Mouse (Mus musculus) stomach, embryonic 15.5 days (tissue): Measurements from ENCODE around the gene Eml6. TPM values are rescaled to one million over a fixed set of nuclear protein-coding genes. Genes with fewer than 3 reads are reported as not detected.
"Not testable (repeated sequence)": the region's sequence is repeated elsewhere in the genome, so short reads cannot be mapped to it uniquely, and the experiment has no call there.

ENCODE experiments used
- ATAC-seq: fragments of 200-750 bp; cut with Nextera tagmentation; 2 replicates; pipeline ENCODE4 v1.8.0; 2017; ENCODE audit warnings: low read depth, moderate number of reproducible peaks, moderate TSS enrichment; ENCODE audit not compliant: insufficient read depth, low FRiP score
- H3K27ac ChIP-seq: fragments of 300-500 bp; sonication (generic); 2 replicates; pipeline ENCODE4 v1.5.1; 2015; ENCODE audit warnings: mild to moderate bottlenecking, inconsistent platforms
- H3K27me3 ChIP-seq: fragments of 300-500 bp; sonication (generic); replicated peaks from 2 replicates; pipeline ENCODE4 v1.6.1; 2015; ENCODE audit warnings: inconsistent platforms
- H3K36me3 ChIP-seq: fragments of 300-500 bp; sonication (generic); 2 replicates; pipeline ENCODE4 v1.6.1; 2015; ENCODE audit warnings: inconsistent platforms
- H3K4me1 ChIP-seq: fragments of 300-500 bp; sonication (generic); 2 replicates; pipeline ENCODE4 v1.6.1; 2015; ENCODE audit warnings: inconsistent platforms
- H3K4me2 ChIP-seq: fragments of 300-500 bp; sonication (generic); 2 replicates; pipeline ENCODE4 v1.6.1; 2015; ENCODE audit warnings: mild to moderate bottlenecking, inconsistent platforms
- H3K4me3 ChIP-seq: fragments of 300-500 bp; sonication (generic); replicated peaks from 2 replicates; pipeline ENCODE4 v1.5.1; 2015; ENCODE audit warnings: inconsistent platforms
- H3K9ac ChIP-seq: fragments of 300-500 bp; sonication (generic); 2 replicates; pipeline ENCODE4 v1.6.1; 2015; ENCODE audit warnings: inconsistent platforms
- H3K9me3 ChIP-seq: fragments of 300-500 bp; sonication (generic); 2 replicates; pipeline ENCODE4 v1.6.1; 2016; ENCODE audit warnings: inconsistent platforms
- WGBS: fragments of 180-500 bp; shearing (Covaris S2); methylation state at CpG from one replicate; pipeline ENCODE4 v1.1.7; 2015; 5-methylcytosine and 5-hydroxymethylcytosine counted together
- polyA plus RNA-seq: library from polyadenylated mRNA; unstranded; fragments of >200 nt; fragmentation: Nextera tagmentation; extraction: Ambion mirVana; gene quantifications from 2 replicates; pipeline ENCODE4 v1.2.1, GENCODE M21; 2015

The Eml6 gene
- polyA plus RNA-seq, 1 experiment from 2014 or later = 0.65 TPM

GRCm38 (mm10) chr11:29885160-29885559 is 140.7 kb downstream of the Eml6 start:
- 0 out of 2 replicates have a peak, but pooled peaks have one; percentile 47 for ATAC-seq
- WGBS = 0% methylated on average over 1 of the region's 1 CpGs

GRCm38 (mm10) chr11:29884355-29884754 is 141.5 kb downstream of the Eml6 start:
- Histone ChIP-seq H3K9ac (no peak overlapping the region), H3K4me3 (no peak overlapping the region), H3K27ac (no peak overlapping the region), H3K9me3 (no peaks in the 10 kb centered on the region), H3K27me3 (no peaks in the 10 kb centered on the region), H3K4me1 (no peaks in the 10 kb centered on the region), H3K36me3 (no peaks in the 10 kb centered on the region), H3K4me2 (no peak overlapping the region)
- no peak for ATAC-seq
- WGBS = 80% methylated on average over 1 of the region's 1 CpGs

More at GRCm38 (mm10) chr11:29885160-29885559, 140.7 kb downstream of the Eml6 start:
- Histone ChIP-seq H3K9me3 (no peaks in the 10 kb centered on the region), H3K27ac (no peak overlapping the region), H3K9ac (no peak overlapping the region), H3K4me1 (no peaks in the 10 kb centered on the region), H3K4me3 (no peak overlapping the region), H3K27me3 (no peaks in the 10 kb centered on the region), H3K36me3 (no peaks in the 10 kb centered on the region), H3K4me2 (no peak overlapping the region)

GRCm38 (mm10) chr11:29883024-29883423 is 142.8 kb downstream of the Eml6 start:
- no peaks in the 10 kb centered on the region for H3K9me3 ChIP-seq
- no peak overlapping the region for H3K4me2 ChIP-seq
- no peak overlapping the region for H3K27ac ChIP-seq
- ATAC-seq = no peak
- no peaks in the 10 kb centered on the region for H3K4me1 ChIP-seq
- WGBS = 74% methylated on average over 4 of the region's 4 CpGs
- H3K4me3 ChIP-seq = no peak overlapping the region
- no peak overlapping the region for H3K9ac ChIP-seq
- H3K36me3 ChIP-seq = no peaks in the 10 kb centered on the region
- no peaks in the 10 kb centered on the region for H3K27me3 ChIP-seq

- WGBS = 83% methylated on average over 2 of the region's 2 CpGs
- Histone ChIP-seq H3K4me3 (no peak overlapping the region), H3K27ac (no peak overlapping the region), H3K4me1 (no peaks in the 10 kb centered on the region), H3K4me2 (no peak overlapping the region), H3K9ac (no peak overlapping the region), H3K36me3 (no peaks in the 10 kb centered on the region), H3K9me3 (no peaks in the 10 kb centered on the region), H3K27me3 (no peaks in the 10 kb centered on the region)
- ATAC-seq = no peak
Observed at GRCm38 (mm10) chr11:29879641-29880040, 146.2 kb downstream of the Eml6 start.

GRCm38 (mm10) chr11:29877981-29878380 is 147.9 kb downstream of the Eml6 start:
- Histone ChIP-seq H3K4me3 (no peak overlapping the region), H3K9ac (no peak overlapping the region), H3K9me3 (no peaks in the 10 kb centered on the region), H3K27me3 (no peaks in the 10 kb centered on the region), H3K4me1 (no peaks in the 10 kb centered on the region), H3K36me3 (no peaks in the 10 kb centered on the region), H3K27ac (no peak overlapping the region), H3K4me2 (no peak overlapping the region)
- whole genome bisulfite sequencing = 90% methylated on average over 1 of the region's 1 CpGs
- ATAC-seq = no peak

GRCm38 (mm10) chr11:29877280-29877679 is 148.6 kb downstream of the Eml6 start:
- H3K9me3 ChIP-seq = no peaks in the 10 kb centered on the region
- no peak overlapping the region for H3K4me3 ChIP-seq
- H3K27ac ChIP-seq = no peak overlapping the region
- ATAC-seq = no peak
- WGBS = 65% methylated on average over 3 of the region's 3 CpGs
- H3K4me2 ChIP-seq = no peak overlapping the region
- no peak overlapping the region for H3K9ac ChIP-seq
- H3K36me3 ChIP-seq = no peaks in the 10 kb centered on the region
- no peaks in the 10 kb centered on the region for H3K4me1 ChIP-seq
- no peaks in the 10 kb centered on the region for H3K27me3 ChIP-seq

GRCm38 (mm10) chr11:29874781-29875180 is 151.1 kb downstream of the Eml6 start:
- not testable (repeated sequence) for H3K4me3 ChIP-seq, H3K4me1 ChIP-seq, H3K9ac ChIP-seq, H3K27me3 ChIP-seq, H3K27ac ChIP-seq, ATAC-seq, H3K9me3 ChIP-seq, H3K4me2 ChIP-seq, H3K36me3 ChIP-seq
- 71% methylated on average over 1 of the region's 1 CpGs for WGBS

- Histone ChIP-seq H3K9ac (no peak overlapping the region), H3K4me3 (no peak overlapping the region), H3K36me3 (no peaks in the 10 kb centered on the region), H3K4me1 (no peaks in the 10 kb centered on the region), H3K4me2 (no peak overlapping the region), H3K27ac (no peak overlapping the region), H3K9me3 (no peaks in the 10 kb centered on the region), H3K27me3 (no peaks in the 10 kb centered on the region)
- ATAC-seq = no peak
- 88% methylated on average over 2 of the region's 2 CpGs for WGBS
Observed at GRCm38 (mm10) chr11:29870174-29870573, 155.7 kb downstream of the Eml6 start.

GRCm38 (mm10) chr11:29864269-29864668 is 161.6 kb downstream of the Eml6 start:
- H3K4me3 ChIP-seq = no peak overlapping the region
- H3K9ac ChIP-seq = no peak overlapping the region
- H3K27ac ChIP-seq = no peak overlapping the region
- no peaks in the 10 kb centered on the region for H3K4me1 ChIP-seq
- no peaks in the 10 kb centered on the region for H3K9me3 ChIP-seq
- no peak overlapping the region for H3K4me2 ChIP-seq
- no peak for ATAC-seq
- H3K27me3 ChIP-seq = no peaks in the 10 kb centered on the region
- no peaks in the 10 kb centered on the region for H3K36me3 ChIP-seq

GRCm38 (mm10) chr11:29861750-29862397 is 164.0 kb downstream of the Eml6 start:
- Histone ChIP-seq H3K4me3 (no peak overlapping the region), H3K4me1 (no peaks in the 10 kb centered on the region), H3K27me3 (no peaks in the 10 kb centered on the region), H3K9ac (no peak overlapping the region), H3K36me3 (no peaks in the 10 kb centered on the region), H3K27ac (no peak overlapping the region), H3K4me2 (no peak overlapping the region), H3K9me3 (no peaks in the 10 kb centered on the region)
- no peak for ATAC-seq
- 49% methylated on average over 2 of the region's 2 CpGs for WGBS

GRCm38 (mm10) chr11:29861040-29861439 is 164.8 kb downstream of the Eml6 start:
- Histone ChIP-seq H3K9me3 (no peaks in the 10 kb centered on the region), H3K27me3 (no peaks in the 10 kb centered on the region), H3K4me1 (no peaks in the 10 kb centered on the region), H3K4me3 (no peak overlapping the region), H3K9ac (no peak overlapping the region), H3K4me2 (no peak overlapping the region), H3K27ac (no peak overlapping the region), H3K36me3 (no peaks in the 10 kb centered on the region)
- no peak for ATAC-seq
- WGBS = 89% methylated on average over 2 of the region's 2 CpGs

GRCm38 (mm10) chr11:29840606-29841227 is 185.1 kb downstream of the Eml6 start:
- Histone ChIP-seq H3K9me3 (no peaks in the 10 kb centered on the region), H3K4me2 (no peak overlapping the region), H3K36me3 (no peaks in the 10 kb centered on the region), H3K4me3 (no peak overlapping the region), H3K4me1 (0 out of 2 replicates have a peak, but pooled peaks cover 2% of the 10 kb centered on the region), H3K27me3 (no peaks in the 10 kb centered on the region), H3K9ac (no peak overlapping the region), H3K27ac (no peak overlapping the region)
- ATAC-seq = no peak
- 92% methylated on average over 3 of the region's 3 CpGs for WGBS
